In the genomic region with DNA sequence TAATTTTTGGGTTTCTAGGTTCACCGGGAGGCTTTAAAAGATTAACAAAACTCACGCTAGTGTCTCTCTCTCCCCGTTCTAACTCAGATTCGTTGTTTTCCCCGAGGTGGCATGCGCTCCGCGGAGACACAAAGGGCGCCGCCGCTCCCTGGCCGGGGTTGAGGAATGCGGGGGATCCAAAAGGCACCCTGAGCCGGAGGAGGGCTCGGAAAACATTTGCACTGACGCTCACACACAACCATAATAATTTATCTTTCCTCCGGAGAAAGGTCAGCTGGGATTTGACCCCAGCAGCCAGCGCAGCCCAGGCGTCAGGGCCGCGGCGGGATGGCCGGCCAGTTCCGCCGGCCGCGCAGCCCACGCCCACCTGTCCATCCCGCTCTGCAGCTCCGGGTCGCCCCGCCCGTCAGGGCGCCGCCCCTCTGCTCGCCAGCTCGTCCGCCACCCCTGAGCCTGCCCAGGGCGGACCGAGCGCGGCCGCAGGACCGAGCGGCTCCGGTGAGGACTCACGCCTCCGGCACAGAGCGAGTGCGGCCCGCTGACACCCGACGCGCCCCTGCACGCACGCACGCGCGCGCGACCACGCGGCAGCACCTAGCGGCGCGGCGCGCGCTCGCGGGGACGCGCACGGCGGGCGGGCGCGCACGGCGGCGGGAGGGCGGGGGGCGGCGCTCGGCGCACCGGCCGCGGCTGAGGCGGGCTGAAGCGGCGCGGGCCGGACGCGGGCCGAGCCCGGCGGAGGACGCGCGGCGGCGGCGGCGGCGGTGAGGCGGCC, we compare ENCODE assay signal across 8 mouse cellular contexts. TPM values are rescaled to one million over a fixed set of nuclear protein-coding genes. Genes with fewer than 3 reads are reported as not detected.
DNase-seq lines count a peak whose midpoint lies in the region; ATAC-seq and TF ChIP-seq lines count a peak whose summit lies in the region.

A gene (plus strand): TSS at position 687 of the 775 bp plus-strand sequence.

- no peak for TF ChIP-seq CTCF in embryonic fibroblast, embryonic 13.5 days (IDR thresholded peaks at IDR 0.05; ENCODE audit: borderline replicate concordance, insufficient read depth, low read length)

- H3K4me2 ChIP-seq in heart, embryonic 14.5 days (ENCODE audit: low read length): peak within 1 kb of the TSS; percentile 99
- peak within 1 kb of the TSS; percentile 67 for H3K4me2 ChIP-seq in liver, embryonic 13.5 days

- TF ChIP-seq POLR2A in embryonic fibroblast, embryonic 13.5 days (IDR thresholded peaks at IDR 0.05; ENCODE audit: low read depth, low read length): peak; percentile 52

- peak; percentile 90 for ATAC-seq in heart, embryonic 14.5 days (ENCODE audit: insufficient number of reproducible peaks, insufficient read depth, low FRiP score, low read depth)
- ATAC-seq in liver, embryonic 13.5 days (ENCODE audit: low read depth): peak; percentile 88

- DNase-seq in B cell, adult 2 months: peak; percentile 12 to 32
- peak; percentile 48 to 64 for DNase-seq in adrenal gland, postnatal 4 days (ENCODE audit: low spot score in 2 of 2)
- peak; percentile 90 for DNase-seq in kidney, postnatal 10 days
- DNase-seq in liver, embryonic 13.5 days: peak; percentile 12
- peak; percentile 26 to 29 for DNase-seq in natural killer cell, adult 2 months (ENCODE audit: low spot score in 2 of 2)
- peak; percentile 86 for DNase-seq in testis, postnatal 14 days (ENCODE audit: low spot score)

- WGBS in heart, embryonic 14.5 days: under 1% methylated on average over 86 of the region's 108 CpGs
- WGBS in liver, embryonic 13.5 days (ENCODE audit: insufficient replicate concordance): 2% methylated on average over 92 of the region's 108 CpGs

- no peaks in the 10 kb centered on the region for H3K27me3 ChIP-seq in heart, embryonic 14.5 days (ENCODE audit: control insufficient read depth, insufficient read depth, low read length)
- peaks cover 60% of the 10 kb centered on the region for H3K27me3 ChIP-seq in liver, embryonic 13.5 days

- peak within 1 kb of the TSS; percentile 95 for H3K9ac ChIP-seq in heart, embryonic 14.5 days (ENCODE audit: low read length)
- peak within 1 kb of the TSS; percentile 68 for H3K9ac ChIP-seq in liver, embryonic 13.5 days

- H3K36me3 ChIP-seq in heart, embryonic 14.5 days (ENCODE audit: control insufficient read depth, insufficient read depth, low read length): no peaks in the 10 kb centered on the region
- no peaks in the 10 kb centered on the region for H3K36me3 ChIP-seq in liver, embryonic 13.5 days

- H3K4me1 ChIP-seq in embryonic fibroblast, embryonic 13.5 days (ENCODE audit: control insufficient read depth, insufficient read depth, low read length): peaks cover 9% of the 10 kb centered on the region
- peaks cover 0 to 36% of the 10 kb centered on the region in 2 experiments; a peak in 2 of 4 replicates for H3K4me1 ChIP-seq in heart, embryonic 14.5 days (ENCODE audit: control insufficient read depth in 2 of 2, insufficient read depth in 2 of 2, low read length in 2 of 2)
- H3K4me1 ChIP-seq in liver, embryonic 13.5 days (replicated peaks): peaks cover 6% of the 10 kb centered on the region; the same call in 1 of the 2 replicates

- H3K27ac ChIP-seq in embryonic fibroblast, embryonic 13.5 days (ENCODE audit: insufficient read depth, low read length): peak within 1 kb of the TSS; percentile 53; the same call in 1 of the 2 replicates
- H3K27ac ChIP-seq in heart, embryonic 14.5 days (replicated peaks in 1 of 2; ENCODE audit: control insufficient read depth in 1 of 2, insufficient read depth in 1 of 2, low read depth in 2 of 2, low read length in 2 of 2): peak within 1 kb of the TSS; percentile 92 to 96
- peak within 1 kb of the TSS; percentile 47 for H3K27ac ChIP-seq in liver, embryonic 13.5 days

- no peaks in the 10 kb centered on the region for H3K9me3 ChIP-seq in heart, embryonic 14.5 days (ENCODE audit: control insufficient read depth, low read length)
- no peaks in the 10 kb centered on the region for H3K9me3 ChIP-seq in liver, embryonic 13.5 days (replicated peaks)

- H3K4me3 ChIP-seq in embryonic fibroblast, embryonic 13.5 days (ENCODE audit: insufficient read depth, low read length): peak within 1 kb of the TSS; percentile 69
- peak within 1 kb of the TSS; percentile 85 to 97 for H3K4me3 ChIP-seq in heart, embryonic 14.5 days (ENCODE audit: control insufficient read depth in 1 of 2, insufficient read depth in 1 of 2, low read depth in 1 of 2, low read length in 2 of 2)
- H3K4me3 ChIP-seq in liver, embryonic 13.5 days (replicated peaks): peak within 1 kb of the TSS; percentile 63

RNA-seq across cellular contexts. Expression of the gene that starts here (rescaled TPM):
- 10 to 100 TPM; 90.3 to 96.9 TPM for total RNA-seq in adrenal gland, postnatal 4 days (2021)
- polyA plus RNA-seq in embryonic fibroblast, embryonic 13.5 days (2011; ENCODE audit: insufficient read length, low read depth, missing spikeins): 45.8 and 51.7 TPM in 2 replicates
- 77.5 and 78.1 TPM in 2 replicates for polyA plus RNA-seq in heart, embryonic 14.5 days (2014; fragmentation: Nextera tagmentation; extraction: Ambion mirVana)
- 11.4 and 11.8 TPM in 2 replicates for polyA plus RNA-seq in liver, embryonic 13.5 days (2015; fragmentation: Nextera tagmentation; extraction: Ambion mirVana)

Comparison
In these comparisons a context has a peak if more than half of its experiments do, and no peak if none do; other contexts are left out.
1. Peak in every context shown above with its lines: DNase-seq, ATAC-seq, H3K4me3 ChIP-seq and H3K27ac ChIP-seq.
2. DNase-seq: peak in every context shown above with its lines; median percentile 90 in kidney, postnatal 10 days; 86 in testis, postnatal 14 days; 56 in adrenal gland, postnatal 4 days; 28 in natural killer cell, adult 2 months; 22 in B cell, adult 2 months; 12 in liver, embryonic 13.5 days.